Mouse (Mus musculus): ENCODE data around the gene Kcng3. TPM values are rescaled to one million over a fixed set of nuclear protein-coding genes. Genes with fewer than 3 reads are reported as not detected.

The Kcng3 gene
- under 1 TPM in 1 of 2 experiments, not detected in 1; 0.11 TPM for total RNA-seq (2023)

GRCm38 (mm10) chr17:83631783-83632652, at the start of gene Kcng3:
Gene Kcng3 (minus strand): TSS chr17:83631895.

Other genes with a start within 250 kb of the Kcng3 start
- 100 to 1,000 TPM; 113 to 123 TPM for gene Cox7a2l, start 114.6 kb downstream of the Kcng3 start, total RNA-seq (2023)
- 10 to 100 TPM; 31.0 to 39.1 TPM for gene Mta3, start 74.3 kb upstream of the Kcng3 start, total RNA-seq (2023)
- gene Haao, start 216.1 kb upstream of the Kcng3 start, total RNA-seq (2023): 10 to 100 TPM; 39.4 to 43.5 TPM

Measured in neutrophil, adult 59 days (primary cell).